Mouse (Mus musculus): Measurements from ENCODE around the gene Trhr2.

The Trhr2 gene

GRCm38 (mm10) chr8:122330446-122331133 is 30.0 kb downstream of the Trhr2 start:
- peak; percentile 87 for DNase-seq

- peak; percentile 81 for DNase-seq
Measured at GRCm38 (mm10) chr8:122329553-122330239, 30.9 kb downstream of the Trhr2 start.

- no peak for DNase-seq
Measured at GRCm38 (mm10) chr8:122329072-122329471, 31.5 kb downstream of the Trhr2 start.

GRCm38 (mm10) chr8:122326114-122326542 is 34.4 kb downstream of the Trhr2 start:
- peak; percentile 67 for DNase-seq

GRCm38 (mm10) chr8:122325196-122325595 is 35.4 kb downstream of the Trhr2 start:
- no peak for DNase-seq

- peak; percentile 83 for DNase-seq
Measured at GRCm38 (mm10) chr8:122323951-122324402, 36.6 kb downstream of the Trhr2 start.

GRCm38 (mm10) chr8:122322792-122323191 is 37.8 kb downstream of the Trhr2 start:
- DNase-seq = peak; percentile 86

- DNase-seq = no peak
Measured at GRCm38 (mm10) chr8:122322126-122322525, 38.4 kb downstream of the Trhr2 start.

GRCm38 (mm10) chr8:122321455-122321921 is 39.1 kb downstream of the Trhr2 start:
- peak; percentile 96 for DNase-seq

GRCm38 (mm10) chr8:122320541-122320940 is 40.0 kb downstream of the Trhr2 start:
- no peak for DNase-seq

- no peak for DNase-seq
Measured at GRCm38 (mm10) chr8:122319708-122320075, 40.9 kb downstream of the Trhr2 start.

GRCm38 (mm10) chr8:122319045-122319707 is 41.4 kb downstream of the Trhr2 start:
- peak; percentile 88 for DNase-seq

GRCm38 (mm10) chr8:122317918-122318475 is 42.5 kb downstream of the Trhr2 start:
- peak; percentile 74 for DNase-seq

- no peak for DNase-seq
Measured at GRCm38 (mm10) chr8:122316402-122316801, 44.1 kb downstream of the Trhr2 start.

- DNase-seq = peak; percentile 68
Measured at GRCm38 (mm10) chr8:122314899-122315496, 45.5 kb downstream of the Trhr2 start.

- peak; percentile 91 for DNase-seq
Measured at GRCm38 (mm10) chr8:122313310-122313709, 47.2 kb downstream of the Trhr2 start.

GRCm38 (mm10) chr8:122312553-122312952 is 48.0 kb downstream of the Trhr2 start:
- DNase-seq = peak; percentile 60

GRCm38 (mm10) chr8:122311115-122311514 is 49.4 kb downstream of the Trhr2 start:
- peak; percentile 54 for DNase-seq

GRCm38 (mm10) chr8:122309272-122309671 is 51.3 kb downstream of the Trhr2 start:
- DNase-seq = peak; percentile 96

GRCm38 (mm10) chr8:122307836-122308235 is 52.7 kb downstream of the Trhr2 start:
- no peak for DNase-seq
